Mouse (Mus musculus) c-Kit-positive CD71-positive TER-119-positive erythroid progenitor cells, embryonic 14.5 days (primary cell): ENCODE measurements around the gene Mrpl14.
A peak's percentile ranks its signal among the peaks of the same experiment; 100 is the strongest.

ENCODE experiments used
- DNase-seq: peaks from one replicate; pipeline ENCODE4 v3.0.0-alpha.2; 2013; ENCODE audit warnings: low spot score

Gene Mrpl14

GRCm38 (mm10) chr17:45686093-45686619 lies at the start of gene Mrpl14:
TSS of gene Mrpl14 (plus strand) at chr17:45686322.
- peak; percentile 91 for DNase-seq

GRCm38 (mm10) chr17:45638596-45639295 lies 47.4 kb upstream of the Mrpl14 start:
- no peak for DNase-seq

- DNase-seq = no peak
These were observed 44.1 kb upstream of the Mrpl14 start for GRCm38 (mm10) chr17:45641981-45642380.

- DNase-seq = peak; percentile 61
These were observed 43.4 kb upstream of the Mrpl14 start for GRCm38 (mm10) chr17:45642701-45643100.

GRCm38 (mm10) chr17:45644185-45644584 lies 41.9 kb upstream of the Mrpl14 start:
- no peak for DNase-seq

- no peak for DNase-seq
These were observed 32.9 kb upstream of the Mrpl14 start for GRCm38 (mm10) chr17:45653233-45653632.

GRCm38 (mm10) chr17:45655820-45656219 lies 30.3 kb upstream of the Mrpl14 start:
- no peak for DNase-seq

GRCm38 (mm10) chr17:45659225-45659624 lies 26.9 kb upstream of the Mrpl14 start, which contains the start of gene Capn11:
TSS of gene Capn11 (minus strand) at chr17:45659325.
- no peak for DNase-seq

- DNase-seq = peak; percentile 74
These were observed 22.8 kb upstream of the Mrpl14 start for GRCm38 (mm10) chr17:45663106-45663919.

- DNase-seq = no peak
These were observed 21.5 kb upstream of the Mrpl14 start for GRCm38 (mm10) chr17:45664608-45665007.

- DNase-seq = no peak
These were observed 20.0 kb upstream of the Mrpl14 start for GRCm38 (mm10) chr17:45666091-45666490.

GRCm38 (mm10) chr17:45667481-45667880 lies 18.6 kb upstream of the Mrpl14 start:
- DNase-seq = no peak

GRCm38 (mm10) chr17:45667986-45668385 lies 18.1 kb upstream of the Mrpl14 start:
- no peak for DNase-seq

- no peak for DNase-seq
These were observed 14.3 kb upstream of the Mrpl14 start for GRCm38 (mm10) chr17:45671821-45672220.

- DNase-seq = no peak
These were observed 13.5 kb upstream of the Mrpl14 start for GRCm38 (mm10) chr17:45672598-45672997.

- peak; percentile 58 for DNase-seq
These were observed 8.0 kb upstream of the Mrpl14 start for GRCm38 (mm10) chr17:45678106-45678505.

GRCm38 (mm10) chr17:45680391-45680980 lies 5.6 kb upstream of the Mrpl14 start:
- DNase-seq = no peak

- DNase-seq = no peak
These were observed 4.5 kb upstream of the Mrpl14 start for GRCm38 (mm10) chr17:45681588-45681987.

- DNase-seq = no peak
These were observed 3.3 kb upstream of the Mrpl14 start for GRCm38 (mm10) chr17:45682843-45683242.

GRCm38 (mm10) chr17:45684667-45685131 lies 1.4 kb upstream of the Mrpl14 start:
- no peak for DNase-seq

GRCm38 (mm10) chr17:45685171-45686092 lies 690 bp upstream of the Mrpl14 start:
- peak; percentile 37 for DNase-seq
